Mouse (Mus musculus): Measurements from ENCODE around the gene Fkbp1b. TPM values are rescaled to one million over a fixed set of nuclear protein-coding genes. Genes with fewer than 3 reads are reported as not detected.
"Not testable (repeated sequence)": the region's sequence is repeated elsewhere in the genome, so short reads cannot be mapped to it uniquely, and the experiment has no call there.

Gene Fkbp1b
- polyA plus RNA-seq, 1 experiment = not detected

- TF ChIP-seq CTCF (IDR thresholded peaks at IDR 0.05; ENCODE audit: insufficient read depth, low read depth, low read length) = no peak
- TF ChIP-seq POLR2A (IDR thresholded peaks at IDR 0.05; ENCODE audit: insufficient read depth, low read depth, low read length) = no peak
- 80% methylated on average over 3 of the region's 3 CpGs for WGBS
- Histone ChIP-seq H3K4me3 (ENCODE audit: insufficient read depth, low read depth, low read length) (no peak overlapping the region), H3K4me1 (ENCODE audit: control insufficient read depth, insufficient read depth, low read length) (no peaks in the 10 kb centered on the region), H3K27ac (ENCODE audit: insufficient read depth, low read depth, low read length) (no peak overlapping the region)
Observed at GRCm38 (mm10) chr12:4827256-4827655, 14.1 kb downstream of the Fkbp1b start.

- H3K4me1 ChIP-seq (ENCODE audit: control insufficient read depth, insufficient read depth, low read length) = peaks cover 4% of the 10 kb centered on the region
- peak within 1 kb of the TSS; percentile 97 for H3K4me3 ChIP-seq (ENCODE audit: insufficient read depth, low read depth, low read length)
- TF ChIP-seq POLR2A (IDR thresholded peaks at IDR 0.05; ENCODE audit: insufficient read depth, low read depth, low read length) (peak; percentile 82), CTCF (IDR thresholded peaks at IDR 0.05; ENCODE audit: insufficient read depth, low read depth, low read length) (no peak)
- under 1% methylated on average over 49 of the region's 49 CpGs for WGBS
- H3K27ac ChIP-seq (ENCODE audit: insufficient read depth, low read depth, low read length) = peak within 1 kb of the TSS; percentile 40; the same call in 1 of the 2 replicates
Observed at GRCm38 (mm10) chr12:4817361-4818101, 23.9 kb downstream of the Fkbp1b start, which contains the start of gene Sf3b6. Sf3b6 (plus strand) TSS chr12:4817544.

- peaks cover 4% of the 10 kb centered on the region for H3K4me1 ChIP-seq (ENCODE audit: control insufficient read depth, insufficient read depth, low read length)
- no peak overlapping the region for H3K27ac ChIP-seq (ENCODE audit: insufficient read depth, low read depth, low read length)
- H3K4me3 ChIP-seq (ENCODE audit: insufficient read depth, low read depth, low read length) = peak overlapping the region; percentile 97
- WGBS = 6% methylated on average over 24 of the region's 24 CpGs
- TF ChIP-seq CTCF (IDR thresholded peaks at IDR 0.05; ENCODE audit: insufficient read depth, low read depth, low read length) (no peak), POLR2A (IDR thresholded peaks at IDR 0.05; ENCODE audit: insufficient read depth, low read depth, low read length) (no peak)
Observed at GRCm38 (mm10) chr12:4816680-4817360, 24.6 kb downstream of the Fkbp1b start.

GRCm38 (mm10) chr12:4813636-4814035, 27.8 kb downstream of the Fkbp1b start:
- no peaks in the 10 kb centered on the region for H3K4me1 ChIP-seq (ENCODE audit: control insufficient read depth, insufficient read depth, low read length)
- WGBS = 65% methylated on average over 4 of the region's 4 CpGs
- H3K27ac ChIP-seq (ENCODE audit: insufficient read depth, low read depth, low read length) = no peak overlapping the region
- TF ChIP-seq POLR2A (IDR thresholded peaks at IDR 0.05; ENCODE audit: insufficient read depth, low read depth, low read length) (no peak), CTCF (IDR thresholded peaks at IDR 0.05; ENCODE audit: insufficient read depth, low read depth, low read length) (no peak)
- no peak overlapping the region for H3K4me3 ChIP-seq (ENCODE audit: insufficient read depth, low read depth, low read length)

- Histone ChIP-seq H3K4me1 (ENCODE audit: control insufficient read depth, insufficient read depth, low read length) (no peaks in the 10 kb centered on the region), H3K4me3 (ENCODE audit: insufficient read depth, low read depth, low read length) (no peak overlapping the region), H3K27ac (ENCODE audit: insufficient read depth, low read depth, low read length) (no peak overlapping the region)
- 66% methylated on average over 3 of the region's 3 CpGs for WGBS
- no peak for TF ChIP-seq CTCF (IDR thresholded peaks at IDR 0.05; ENCODE audit: insufficient read depth, low read depth, low read length)
- no peak for TF ChIP-seq POLR2A (IDR thresholded peaks at IDR 0.05; ENCODE audit: insufficient read depth, low read depth, low read length)
Observed at GRCm38 (mm10) chr12:4811705-4812104, 29.7 kb downstream of the Fkbp1b start.

- Histone ChIP-seq H3K4me3 (ENCODE audit: insufficient read depth, low read depth, low read length) (no peak overlapping the region), H3K27ac (ENCODE audit: insufficient read depth, low read depth, low read length) (no peak overlapping the region), H3K4me1 (ENCODE audit: control insufficient read depth, insufficient read depth, low read length) (no peaks in the 10 kb centered on the region)
- TF ChIP-seq POLR2A (IDR thresholded peaks at IDR 0.05; ENCODE audit: insufficient read depth, low read depth, low read length) (no peak), CTCF (IDR thresholded peaks at IDR 0.05; ENCODE audit: insufficient read depth, low read depth, low read length) (no peak)
- WGBS = 77% methylated on average over 4 of the region's 4 CpGs
Observed at GRCm38 (mm10) chr12:4811036-4811435, 30.4 kb downstream of the Fkbp1b start.

GRCm38 (mm10) chr12:4797471-4797870, 43.9 kb downstream of the Fkbp1b start:
- 77% methylated on average over 6 of the region's 6 CpGs for WGBS
- not testable (repeated sequence) for H3K27ac ChIP-seq (ENCODE audit: insufficient read depth, low read depth, low read length); H3K4me3 ChIP-seq (ENCODE audit: insufficient read depth, low read depth, low read length); H3K4me1 ChIP-seq (ENCODE audit: control insufficient read depth, insufficient read depth, low read length)

- Histone ChIP-seq H3K4me1 (ENCODE audit: control insufficient read depth, insufficient read depth, low read length) (no peaks in the 10 kb centered on the region), H3K27ac (ENCODE audit: insufficient read depth, low read depth, low read length) (no peak overlapping the region), H3K4me3 (ENCODE audit: insufficient read depth, low read depth, low read length) (no peak overlapping the region)
- WGBS = 84% methylated on average over 1 of the region's 1 CpGs
- TF ChIP-seq CTCF (IDR thresholded peaks at IDR 0.05; ENCODE audit: insufficient read depth, low read depth, low read length) (no peak), POLR2A (IDR thresholded peaks at IDR 0.05; ENCODE audit: insufficient read depth, low read depth, low read length) (no peak)
Observed at GRCm38 (mm10) chr12:4793718-4794117, 47.7 kb downstream of the Fkbp1b start.

GRCm38 (mm10) chr12:4788128-4788527, 53.3 kb downstream of the Fkbp1b start:
- WGBS = 95% methylated on average over 25 of the region's 25 CpGs
- H3K4me3 ChIP-seq (ENCODE audit: insufficient read depth, low read depth, low read length); H3K4me1 ChIP-seq (ENCODE audit: control insufficient read depth, insufficient read depth, low read length); H3K27ac ChIP-seq (ENCODE audit: insufficient read depth, low read depth, low read length): not testable (repeated sequence)

Data from olfactory bulb, adult 2 months (tissue).